Mouse (Mus musculus) liver, embryonic 14.5 days (tissue): ENCODE measurements around the gene Tmprss6. TPM values are rescaled to one million over a fixed set of nuclear protein-coding genes. Genes with fewer than 3 reads are reported as not detected.

ENCODE experiments used
- ATAC-seq: fragments of 200-750 bp; cut with Nextera tagmentation; 2 replicates; pipeline ENCODE4 v1.8.0; 2017; ENCODE audit warnings: moderate number of reproducible peaks, mild to moderate bottlenecking, moderate library complexity; ENCODE audit not compliant: insufficient read depth
- DNase-seq, 3 experiments: peaks; one replicate each; pipeline ENCODE4 v3.0.0-alpha.2; 2012 to 2013; ENCODE audit warnings: low read depth in 3 of 3, low spot score in 3 of 3
- H3K27ac ChIP-seq: fragments of 300-500 bp; sonication (generic); 2 replicates; pipeline ENCODE4 v1.5.1; 2014; ENCODE audit warnings: moderate library complexity, mild to moderate bottlenecking, control low read depth, inconsistent platforms
- H3K27me3 ChIP-seq: fragments of 300-500 bp; sonication (generic); 2 replicates; pipeline ENCODE4 v1.6.1; 2014; ENCODE audit warnings: mild to moderate bottlenecking, low read length, moderate library complexity; ENCODE audit not compliant: control insufficient read depth, insufficient read depth
- H3K36me3 ChIP-seq: fragments of 300-500 bp; sonication (generic); replicated peaks from 2 replicates; pipeline ENCODE4 v1.6.1; 2014; ENCODE audit warnings: low read depth; ENCODE audit not compliant: control insufficient read depth, insufficient read depth
- H3K4me1 ChIP-seq, 2 experiments: fragments of 200-500 bp in 1 of 2; fragments of 300-500 bp in 1 of 2; sonication (generic) in 1 of 2; replicated peaks; 2 replicates each; pipeline ENCODE4 v1.6.1; 2012 to 2014; ENCODE audit warnings: antibody characterized with exemption in 1 of 2, inconsistent platforms in 1 of 2, low read length in 1 of 2; ENCODE audit not compliant: control insufficient read depth in 2 of 2, insufficient read depth in 2 of 2
- H3K4me2 ChIP-seq: fragments of 300-500 bp; sonication (generic); 2 replicates; pipeline ENCODE4 v1.6.1; 2014; ENCODE audit warnings: low read depth, mild to moderate bottlenecking, control low read depth, moderate library complexity
- H3K4me3 ChIP-seq, 2 experiments: fragments of 200-500 bp in 1 of 2; fragments of 300-500 bp in 1 of 2; sonication (generic) in 1 of 2; 2 replicates each; pipeline ENCODE4 v1.5.1; 2012 to 2014; ENCODE audit warnings: low read depth in 2 of 2, low read length in 2 of 2, mild to moderate bottlenecking in 2 of 2, control low read depth in 1 of 2, inconsistent platforms in 1 of 2, moderate library complexity in 1 of 2; ENCODE audit not compliant: insufficient read depth in 1 of 2
- H3K9ac ChIP-seq: fragments of 300-500 bp; sonication (generic); replicated peaks from 2 replicates; pipeline ENCODE4 v1.6.1; 2014; ENCODE audit warnings: mild to moderate bottlenecking, control low read depth, moderate library complexity
- H3K9me3 ChIP-seq: fragments of 300-500 bp; sonication (generic); 2 replicates; pipeline ENCODE4 v1.6.1; 2016; ENCODE audit warnings: low read length, mixed read lengths; ENCODE audit not compliant: control insufficient read depth
- CTCF ChIP-seq: IDR thresholded peaks from 2 replicates; pipeline ENCODE4 v1.5.1; 2016; ENCODE audit warnings: antibody characterized with exemption, low read depth, control low read depth
- EP300 ChIP-seq: IDR thresholded peaks from 2 replicates; pipeline ENCODE4 v1.6.1; 2016; ENCODE audit warnings: antibody characterized with exemption, low read depth
- WGBS: fragments of 180-500 bp; shearing (Covaris S2); extraction: QIAGEN DNeasy Blood & Tissue Kit; methylation state at CpG from one replicate; pipeline ENCODE4 v1.1.7; 2014; ENCODE audit not compliant: insufficient replicate concordance; 5-methylcytosine and 5-hydroxymethylcytosine counted together
- polyA plus RNA-seq, 2 experiments: library from polyadenylated mRNA; depleted of rRNA in 1 of 2; stranded (reverse) in 1 of 2; unstranded in 1 of 2; fragments of >200 nt; fragmentation: Nextera tagmentation in 1 of 2; extraction: Ambion mirVana in 1 of 2; gene quantifications; 2 replicates each; pipeline versions ENCODE4 v1.2.1 to v1.2.3; 2012 to 2014

Tmprss6 gene
- polyA plus RNA-seq, 2 experiments = 9.8 to 11.9 TPM

- ATAC-seq (no peak), DNase-seq (no peak)
- H3K27ac ChIP-seq = no peak overlapping the region
- TF ChIP-seq CTCF (no peak), EP300 (no peak)
- no peaks in the 10 kb centered on the region for H3K36me3 ChIP-seq
- H3K27me3 ChIP-seq = no peaks in the 10 kb centered on the region
- no peak overlapping the region for H3K4me3 ChIP-seq
- H3K4me1 ChIP-seq = peaks cover 16 to 25% of the 10 kb centered on the region in 2 experiments
- no peaks in the 10 kb centered on the region for H3K9me3 ChIP-seq
- WGBS = 45% methylated on average over 7 of the region's 7 CpGs
- no peak overlapping the region for H3K4me2 ChIP-seq
- no peak overlapping the region for H3K9ac ChIP-seq
Measured at GRCm38 (mm10) chr15:78447121-78447520, 21.3 kb downstream of the Tmprss6 start.

GRCm38 (mm10) chr15:78443857-78444256, 24.6 kb downstream of the Tmprss6 start:
- WGBS = 37% methylated on average over 6 of the region's 6 CpGs
- no peak for DNase-seq
- Histone ChIP-seq H3K36me3 (no peaks in the 10 kb centered on the region), H3K4me1 (peaks cover 3 to 6% of the 10 kb centered on the region in 2 experiments; a peak in 2 of 4 replicates), H3K9me3 (no peaks in the 10 kb centered on the region), H3K4me3 (no peak overlapping the region), H3K9ac (no peak overlapping the region), H3K27me3 (no peaks in the 10 kb centered on the region), H3K4me2 (no peak overlapping the region), H3K27ac (no peak overlapping the region)
- no peak for TF ChIP-seq CTCF
- TF ChIP-seq EP300 = no peak
- no peak for ATAC-seq

DNA sequence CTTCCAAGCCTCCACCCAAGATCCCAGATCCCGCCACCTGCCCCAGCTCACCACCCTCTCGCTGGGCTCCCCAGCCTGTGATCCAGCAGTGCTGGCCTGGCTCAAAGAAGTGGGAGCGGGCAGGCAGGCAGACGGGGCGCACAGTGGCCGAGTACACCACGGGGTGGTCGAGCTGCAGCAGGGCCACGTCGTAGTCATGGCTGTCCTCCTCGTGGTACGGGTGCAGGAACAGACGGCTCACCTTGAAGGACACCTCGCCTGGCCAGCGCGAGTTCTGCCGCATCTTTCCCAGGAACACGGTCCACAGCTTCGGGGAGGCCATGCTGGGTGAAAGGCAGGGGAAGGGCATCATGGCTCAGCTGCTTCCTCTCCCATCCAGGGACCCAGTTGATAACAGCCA, 26.2 kb downstream of the Tmprss6 start:
- no peak overlapping the region for H3K9ac ChIP-seq
- H3K27ac ChIP-seq = no peak overlapping the region
- 0 out of 4 replicates have a peak, but pooled peaks cover 0 to 2% of the 10 kb centered on the region in 2 experiments for H3K4me1 ChIP-seq
- no peaks in the 10 kb centered on the region for H3K9me3 ChIP-seq
- WGBS = 73% methylated on average over 19 of the region's 19 CpGs
- no peak for TF ChIP-seq EP300
- no peak for TF ChIP-seq CTCF
- H3K27me3 ChIP-seq = peaks cover 4% of the 10 kb centered on the region
- ATAC-seq (no peak), DNase-seq (no peak)
- no peaks in the 10 kb centered on the region for H3K36me3 ChIP-seq
- no peak overlapping the region for H3K4me3 ChIP-seq
- no peak overlapping the region for H3K4me2 ChIP-seq

GRCm38 (mm10) chr15:78438973-78439372, 29.5 kb downstream of the Tmprss6 start:
- TF ChIP-seq EP300 = no peak
- no peak for TF ChIP-seq CTCF
- peaks cover 15% of the 10 kb centered on the region for H3K27me3 ChIP-seq
- H3K36me3 ChIP-seq = no peaks in the 10 kb centered on the region
- no peaks in the 10 kb centered on the region for H3K9me3 ChIP-seq
- WGBS = 58% methylated on average over 9 of the region's 9 CpGs
- no peak for ATAC-seq
- no peak overlapping the region for H3K9ac ChIP-seq
- no peak for DNase-seq
- H3K27ac ChIP-seq = no peak overlapping the region
- H3K4me2 ChIP-seq = no peak overlapping the region
- H3K4me3 ChIP-seq = no peak overlapping the region
- 0 out of 4 replicates have a peak, but pooled peaks cover 0 to 2% of the 10 kb centered on the region in 2 experiments for H3K4me1 ChIP-seq

- 59% methylated on average over 8 of the region's 8 CpGs for WGBS
- H3K4me1 ChIP-seq = 0 out of 4 replicates have a peak, but pooled peaks cover 0 to 2% of the 10 kb centered on the region in 2 experiments
Measured at GRCm38 (mm10) chr15:78438505-78438904, 29.9 kb downstream of the Tmprss6 start.

More at GRCm38 (mm10) chr15:78438505-78438904, 29.9 kb downstream of the Tmprss6 start:
- peaks cover 15% of the 10 kb centered on the region for H3K27me3 ChIP-seq
- TF ChIP-seq EP300 (no peak), CTCF (no peak)
- no peak overlapping the region for H3K4me2 ChIP-seq
- H3K9me3 ChIP-seq = no peaks in the 10 kb centered on the region
- H3K36me3 ChIP-seq = no peaks in the 10 kb centered on the region
- ATAC-seq (no peak), DNase-seq (no peak)
- no peak overlapping the region for H3K4me3 ChIP-seq
- H3K27ac ChIP-seq = no peak overlapping the region
- no peak overlapping the region for H3K9ac ChIP-seq
